Mouse (Mus musculus) MEL (cell line): ENCODE results near the gene Ubl4a. TPM values are rescaled to one million over a fixed set of nuclear protein-coding genes. Genes with fewer than 3 reads are reported as not detected.

Experiments
- DNase-seq: peaks from one replicate; pipeline ENCODE4 v3.0.0; 2011; ENCODE audit warnings: low read depth, low spot score
- H3K27ac ChIP-seq: 2 replicates; pipeline ENCODE4 v1.5.1; 2012; ENCODE audit warnings: low read depth, mild to moderate bottlenecking, control low read depth, low read length, moderate library complexity; ENCODE audit not compliant: control insufficient read depth
- H3K27me3 ChIP-seq, 2 experiments: fragments of 150-350 bp in 1 of 2; sonication (generic) in 1 of 2; 2 replicates each; pipeline ENCODE4 v1.6.1; 2012; ENCODE audit warnings: low read length in 2 of 2, mild to moderate bottlenecking in 2 of 2, improper control_type of control experiment in 1 of 2, moderate library complexity in 1 of 2; ENCODE audit not compliant: insufficient read depth in 2 of 2, control insufficient read depth in 1 of 2
- H3K36me3 ChIP-seq, 2 experiments: 2 replicates each; pipeline ENCODE4 v1.6.1; 2012 to 2014; ENCODE audit warnings: low read length in 2 of 2, improper control_type of control experiment in 1 of 2, inconsistent platforms in 1 of 2, mild to moderate bottlenecking in 1 of 2; ENCODE audit not compliant: insufficient read depth in 2 of 2, control insufficient read depth in 1 of 2
- H3K4me1 ChIP-seq, 2 experiments: fragments of 150-350 bp in 1 of 2; sonication (generic) in 1 of 2; 2 replicates each; pipeline ENCODE4 v1.6.1; 2012; ENCODE audit warnings: low read length in 2 of 2, improper control_type of control experiment in 1 of 2, mild to moderate bottlenecking in 1 of 2; ENCODE audit not compliant: insufficient read depth in 2 of 2, control insufficient read depth in 1 of 2
- H3K4me3 ChIP-seq, 2 experiments: fragments of 150-350 bp in 1 of 2; sonication (generic) in 1 of 2; 2 replicates each; pipeline ENCODE4 v1.5.1; 2012; ENCODE audit warnings: low read depth in 2 of 2, low read length in 2 of 2, mild to moderate bottlenecking in 2 of 2, moderate library complexity in 2 of 2, control low read depth in 1 of 2, improper control_type of control experiment in 1 of 2; ENCODE audit not compliant: control insufficient read depth in 1 of 2, insufficient read depth in 1 of 2
- H3K79me2 ChIP-seq: 2 replicates; pipeline ENCODE4 v1.6.1; 2012; ENCODE audit warnings: mild to moderate bottlenecking, low read length, moderate library complexity; ENCODE audit not compliant: control insufficient read depth, poor library complexity, insufficient read depth
- H3K9ac ChIP-seq: 2 replicates; pipeline ENCODE4 v1.6.1; 2012; ENCODE audit warnings: low read depth, mild to moderate bottlenecking, control low read depth, low read length, moderate library complexity; ENCODE audit not compliant: control insufficient read depth, poor library complexity, severe bottlenecking
- H3K9me3 ChIP-seq: fragments of 150-350 bp; sonication (generic); replicated peaks from 2 replicates; pipeline ENCODE4 v1.6.1; 2012; ENCODE audit warnings: mild to moderate bottlenecking, low read length, improper control_type of control experiment, moderate library complexity; ENCODE audit not compliant: insufficient read depth
- BHLHE40 ChIP-seq: IDR thresholded peaks from 2 replicates; pipeline ENCODE4 v1.6.1; 2012; ENCODE audit warnings: low read depth, mild to moderate bottlenecking, inconsistent platforms, low read length, improper control_type of control experiment, borderline replicate concordance
- CHD2 ChIP-seq: IDR thresholded peaks from 2 replicates; pipeline ENCODE4 v1.6.1; 2011; ENCODE audit warnings: low read length, improper control_type of control experiment
- E2F4 ChIP-seq: IDR thresholded peaks from 2 replicates; pipeline ENCODE4 v1.6.1; 2011; ENCODE audit warnings: low read depth, low read length, improper control_type of control experiment, borderline replicate concordance
- HCFC1 ChIP-seq: IDR thresholded peaks from 2 replicates; pipeline ENCODE4 v1.6.1; 2012; ENCODE audit warnings: low read depth, mild to moderate bottlenecking, inconsistent platforms, low read length, improper control_type of control experiment, moderate library complexity
- JUND ChIP-seq: IDR thresholded peaks from 2 replicates; pipeline ENCODE4 v1.6.1; 2011; ENCODE audit warnings: low read depth, mild to moderate bottlenecking, improper control_type of control experiment, low read length
- KAT2A ChIP-seq: conservative IDR thresholded peaks from 2 replicates; pipeline ENCODE4 v1.6.1; 2012; ENCODE audit warnings: low read depth, low read length, improper control_type of control experiment, inconsistent platforms
- MEF2A ChIP-seq: IDR thresholded peaks from 2 replicates; pipeline ENCODE4 v1.6.1; 2014; ENCODE audit warnings: low read depth, mild to moderate bottlenecking, inconsistent platforms, low read length, improper control_type of control experiment; ENCODE audit not compliant: poor library complexity, insufficient replicate concordance, severe bottlenecking; ENCODE audit errors: extremely low read depth
- MYB ChIP-seq: IDR thresholded peaks from 2 replicates; pipeline ENCODE4 v1.6.1; 2011; ENCODE audit warnings: mild to moderate bottlenecking, low read depth, low read length, improper control_type of control experiment
- RAD21 ChIP-seq: IDR thresholded peaks from 2 replicates; pipeline ENCODE4 v1.6.1; 2011; ENCODE audit warnings: mild to moderate bottlenecking, low read depth, low read length, improper control_type of control experiment
- RCOR1 ChIP-seq: IDR thresholded peaks from 2 replicates; pipeline ENCODE4 v1.6.1; 2012; ENCODE audit warnings: low read depth, mild to moderate bottlenecking, inconsistent platforms, low read length, improper control_type of control experiment
- SIN3A ChIP-seq: IDR thresholded peaks from 2 replicates; pipeline ENCODE4 v1.6.1; 2012; ENCODE audit warnings: low read length, improper control_type of control experiment, inconsistent platforms
- TBP ChIP-seq: IDR thresholded peaks from 2 replicates; pipeline ENCODE4 v1.8.0; 2011; ENCODE audit warnings: low read depth, low read length, improper control_type of control experiment
- UBTF ChIP-seq: IDR thresholded peaks from 2 replicates; pipeline ENCODE4 v1.6.1; 2012; ENCODE audit warnings: low read depth, mild to moderate bottlenecking, inconsistent platforms, low read length, improper control_type of control experiment, moderate library complexity, borderline replicate concordance; ENCODE audit not compliant: insufficient read depth
- ZC3H11A ChIP-seq: IDR thresholded peaks from 2 replicates; pipeline ENCODE4 v1.6.1; 2012; ENCODE audit warnings: low read depth, mild to moderate bottlenecking, inconsistent platforms, low read length, improper control_type of control experiment
- ZKSCAN1 ChIP-seq: IDR thresholded peaks from 2 replicates; pipeline ENCODE4 v1.6.1; 2012; ENCODE audit warnings: low read depth, mild to moderate bottlenecking, inconsistent platforms, low read length, improper control_type of control experiment, moderate library complexity
- polyA plus RNA-seq, 2 experiments: library from polyadenylated mRNA; stranded (reverse) in 1 of 2; unstranded in 1 of 2; fragments of >175 nt in 1 of 2; fragments of >200 nt in 1 of 2; gene quantifications; 2 replicates each; pipeline versions ENCODE4 v1.2.1 to v1.2.4; 2012; ENCODE audit warnings: low replicate concordance in 2 of 2, low read depth in 1 of 2; ENCODE audit not compliant: insufficient read length in 2 of 2, insufficient read depth in 1 of 2, missing spikeins in 1 of 2
- total RNA-seq: library from RNA; depleted of rRNA; stranded (reverse); fragments of 300-350 nt; gene quantifications from 2 replicates; pipeline ENCODE4 v1.2.3, GENCODE M21; 2012

Ubl4a gene
- total and polyA plus RNA-seq, 3 experiments: 23.4 to 82.4 TPM; not detected in 1

- Histone ChIP-seq H3K79me2 (peaks cover 5% of the 10 kb centered on the region; the same call in 1 of the 2 replicates), H3K9ac (peak overlapping the region; percentile 91), H3K4me3 (peak overlapping the region; percentile 91 to 92), H3K27me3 (no peaks in the 10 kb centered on the region), H3K9me3 (no peaks in the 10 kb centered on the region)
- peak; percentile 18 for DNase-seq
- TF ChIP-seq CHD2: no peak
- no peak for TF ChIP-seq E2F4
- TF ChIP-seq, all 39 proteins: peak for 0
- peaks cover 0 to 3% of the 10 kb centered on the region in 2 experiments; a peak in 2 of 4 replicates for H3K4me1 ChIP-seq
- H3K36me3 ChIP-seq: peaks cover 0 to 2% of the 10 kb centered on the region in 2 experiments; a peak in 1 of 4 replicates
- H3K27ac ChIP-seq: peak overlapping the region; percentile 45
Measured at GRCm38 (mm10) chrX:74352645-74353466, 20.2 kb downstream of the Ubl4a start.

- Histone ChIP-seq H3K4me3 (peak overlapping the region; percentile 61 to 70; a peak in 3 of 4 replicates), H3K36me3 (peaks cover 0 to 12% of the 10 kb centered on the region in 2 experiments; a peak in 2 of 4 replicates), H3K27ac (peak overlapping the region; percentile 58), H3K27me3 (no peaks in the 10 kb centered on the region), H3K9me3 (no peaks in the 10 kb centered on the region), H3K79me2 (peaks cover 7% of the 10 kb centered on the region), H3K9ac (peak overlapping the region; percentile 77), H3K4me1 (peaks cover 5 to 13% of the 10 kb centered on the region in 2 experiments; a peak in 3 of 4 replicates)
- peak; percentile 59 for DNase-seq
- TF ChIP-seq RAD21 (no peak), HCFC1 (no peak), RCOR1 (no peak), ZC3H11A (no peak), UBTF (no peak), MYB (no peak), MEF2A (no peak), ZKSCAN1 (no peak), SIN3A (no peak), BHLHE40 (no peak), KAT2A (no peak), E2F4 (no peak), TBP (no peak), JUND (no peak)
Measured at GRCm38 (mm10) chrX:74330166-74330930, 42.7 kb downstream of the Ubl4a start.
